Mouse (Mus musculus) embryonic stem cell, embryonic (primary cell): ENCODE data around the gene F830045P16Rik.

Source experiments
- CTCF ChIA-PET, 4 experiments: fragments of 300-600 bp in 2 of 4; fragments of 350-600 bp in 2 of 4; sonication (Branson Sonifier 250); formaldehyde crosslinking; loops; one replicate each; lab custom pipeline; 2022; ENCODE audit warnings: inconsistent platforms in 2 of 4; lab: Charles Lee
- POLR2A ChIA-PET, 4 experiments: fragments of 300-600 bp in 2 of 4; fragments of 350-600 bp in 2 of 4; sonication (Branson Sonifier 250); formaldehyde crosslinking; loops; one replicate each; lab custom pipeline; 2022; ENCODE audit warnings: antibody characterized with exemption in 4 of 4, inconsistent platforms in 1 of 4; lab: Charles Lee

F830045P16Rik gene

GRCm38 (mm10) chr2:129423741-129424140, 112.7 kb downstream of the F830045P16Rik start:
- ChIA-PET POLR2A (no interaction called here), CTCF (interaction anchor here in 1 of 4 experiments (0.9 kb wide), 1 partner anchor 16 kb away, joined by 3 read pairs; no protein-coding TSS in a partner anchor)

GRCm38 (mm10) chr2:129420897-129421561, 115.4 kb downstream of the F830045P16Rik start:
- POLR2A ChIA-PET = interaction anchor here in 3 of 4 experiments (0.6 to 1.9 kb wide), 17 partner anchors 12 to 601 kb away, joined by 3 to 8 read pairs (median 4); partner anchors contain the start of genes Ckap2l (in 2 of the 3), Slc20a1 (in 2 of the 3), Chchd5 (in 1 of the 3) and Ttl (in 1 of the 3)
- CTCF ChIA-PET = interaction anchor here (0.6 to 2.2 kb wide), 8 partner anchors 12 to 177 kb away, joined by 3 to 9 read pairs (median 4); no protein-coding TSS in a partner anchor

- ChIA-PET POLR2A (interaction anchor here in 3 of 4 experiments (1.0 to 1.5 kb wide), 5 partner anchors 174 to 354 kb away, joined by 3 to 10 read pairs (median 4); partner anchors contain the start of genes Slc20a1 (in 1 of the 3) and Ttl (in 1 of the 3)), CTCF (interaction anchor here in 3 of 4 experiments (1.2 to 2.2 kb wide), 3 partner anchors 11 kb away, joined by 4 to 9 read pairs (median 6); no protein-coding TSS in a partner anchor)
These were observed 117.0 kb downstream of the F830045P16Rik start for GRCm38 (mm10) chr2:129419361-129419880.

GRCm38 (mm10) chr2:129414593-129414992, 121.8 kb downstream of the F830045P16Rik start:
- ChIA-PET POLR2A (no interaction called here), CTCF (no interaction called here)

- POLR2A ChIA-PET = interaction anchor here in 3 of 4 experiments (0.6 to 1.3 kb wide), 4 partner anchors 133 to 215 kb away, joined by 3 to 4 read pairs (median 3); partner anchors contain the start of gene Slc20a1 (in 1 of the 3)
- CTCF ChIA-PET = interaction anchor here in 2 of 4 experiments (0.7 to 1.3 kb wide), 3 partner anchors 9 to 261 kb away, joined by 3 to 4 read pairs (median 4); no protein-coding TSS in a partner anchor
These were observed 122.9 kb downstream of the F830045P16Rik start for GRCm38 (mm10) chr2:129413488-129413887.

- ChIA-PET POLR2A (interaction anchor here in 1 of 4 experiments (0.9 kb wide), 1 partner anchor 158 kb away, joined by 3 read pairs; no protein-coding TSS in a partner anchor), CTCF (interaction anchor here in 1 of 4 experiments (0.5 kb wide), 1 partner anchor 97 kb away, joined by 5 read pairs; no protein-coding TSS in a partner anchor)
These were observed 124.8 kb downstream of the F830045P16Rik start for GRCm38 (mm10) chr2:129411651-129412050.

GRCm38 (mm10) chr2:129410344-129410743, 126.1 kb downstream of the F830045P16Rik start:
- POLR2A ChIA-PET = interaction anchor here in 1 of 4 experiments (0.6 kb wide), 1 partner anchor 86 kb away, joined by 5 read pairs; no protein-coding TSS in a partner anchor
- CTCF ChIA-PET = no interaction called here

GRCm38 (mm10) chr2:129408476-129408875, 127.9 kb downstream of the F830045P16Rik start:
- ChIA-PET CTCF (interaction anchor here (0.6 to 2.2 kb wide), 43 partner anchors 9 to 609 kb away, joined by 3 to 13 read pairs (median 4); partner anchors contain the start of gene Ckap2l (in 2 of the 4)), POLR2A (interaction anchor here in 2 of 4 experiments (0.7 to 1.9 kb wide), 10 partner anchors 9 to 591 kb away, joined by 3 to 8 read pairs (median 3); partner anchors contain the start of genes Ckap2l (in 1 of the 2), Slc20a1 (in 1 of the 2) and Tmem87b (in 1 of the 2))
